ENCODE assay signal across 10 mouse cellular contexts in the genomic region with DNA sequence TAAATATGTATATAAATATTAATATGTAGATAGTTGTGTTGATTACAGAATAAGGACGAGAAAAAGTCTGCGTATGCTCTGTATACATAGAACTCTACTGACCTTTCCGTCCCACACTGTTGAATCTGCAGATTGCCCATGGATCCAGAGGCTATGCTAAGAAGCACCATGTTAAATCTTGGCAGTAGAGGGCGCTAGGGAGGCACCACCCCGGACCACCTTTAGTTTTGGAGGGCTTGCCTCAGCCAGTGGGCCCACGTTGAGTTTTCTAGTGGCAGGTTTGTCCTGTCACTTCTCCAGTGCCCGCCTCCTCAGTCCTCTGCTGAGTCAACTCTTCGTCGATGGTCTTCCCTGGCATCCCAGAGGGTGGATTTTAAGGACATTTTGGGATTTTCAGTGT. TPM values are rescaled to one million over a fixed set of nuclear protein-coding genes. Genes with fewer than 3 reads are reported as not detected.
DNase-seq lines count a peak whose midpoint lies in the region; ATAC-seq and TF ChIP-seq lines count a peak whose summit lies in the region.
"Had no signal": no experiment of that assay in that cellular context is flagged by ENCODE, and none has a peak within 500 bp of the region (broad histone marks: within the 10 kb centered on the region; RNA-seq: fewer than 3 reads in every experiment).

No protein-coding gene starts in this region.

- no peaks in the 10 kb centered on the region for H3K36me3 ChIP-seq in CH12.LX (replicated peaks in 1 of 2; ENCODE audit: control insufficient read depth in 1 of 2, insufficient read depth in 1 of 2, low read length in 1 of 2)
- no peaks in the 10 kb centered on the region for H3K36me3 ChIP-seq in embryonic facial prominence, embryonic 10.5 days (replicated peaks)

- no peak for ATAC-seq in Patski
- ATAC-seq in neutrophil, adult 5-6 weeks (ENCODE audit: extremely low read depth, insufficient number of reproducible peaks, low FRiP score, poor library complexity, severe bottlenecking) = 0 out of 2 replicates have a peak, but pooled peaks have one; percentile 30

- no peak overlapping the region for H3K4me3 ChIP-seq in layer of hippocampus, adult 2 months
- no peak overlapping the region for H3K4me3 ChIP-seq in CH12.LX (replicated peaks in 1 of 3; ENCODE audit: low read depth in 2 of 3, low read length in 2 of 3, poor library complexity in 1 of 3)
- no peak overlapping the region for H3K4me3 ChIP-seq in embryonic facial prominence, embryonic 10.5 days
- H3K4me3 ChIP-seq: megakaryocyte, embryonic 14.5 days had no signal

- TF ChIP-seq CTCF in layer of hippocampus, adult 2 months (conservative IDR thresholded peaks at IDR 0.05) = peak; percentile 68
- TF ChIP-seq CTCF in CH12.LX (conservative IDR thresholded peaks at IDR 0.05 in 1 of 2, IDR thresholded peaks at IDR 0.05 in 1 of 2; ENCODE audit: low read depth in 2 of 2, low read length in 2 of 2) (peak; percentile 65 to 68), Patski (IDR thresholded peaks at IDR 0.05) (peak; percentile 63)

- TF ChIP-seq POLR2A in CH12.LX (IDR thresholded peaks at IDR 0.05; ENCODE audit: low read depth, low read length) = no peak

- POLR2A ChIA-PET in Patski (lab: Charles Lee) = no interaction called here

- no peaks in the 10 kb centered on the region for H3K4me1 ChIP-seq in CH12.LX (ENCODE audit: control insufficient read depth in 1 of 2, insufficient read depth in 2 of 2)
- no peaks in the 10 kb centered on the region for H3K4me1 ChIP-seq in embryonic facial prominence, embryonic 10.5 days

- dilution Hi-C loops in CH12.LX (cut with MboI; ENCODE audit: extremely low pct_ligation_motif_present, extremely low pct_unique_long_range_greater_than_20kb, low sequenced_read_pairs) = no loop called here

- in situ Hi-C loops in CH12.LX (cut with MboI; ENCODE audit: low pct_ligation_motif_present, low pct_unique_long_range_greater_than_20kb, low sequenced_read_pairs) (loop anchor here (25.0 kb wide), 1 partner anchor 556 kb away; no protein-coding TSS in a partner anchor), Patski (cut with MboI; ENCODE audit: low pct_unique_long_range_greater_than_20kb) (no loop called here)

- CTCF ChIA-PET in Patski (lab: Charles Lee) = interaction anchor here (1.4 kb wide), 1 partner anchor 349 kb away, joined by 4 read pairs; no protein-coding TSS in a partner anchor

- H3K27me3 ChIP-seq in CH12.LX (replicated peaks) (no peaks in the 10 kb centered on the region), Patski (no peaks in the 10 kb centered on the region)
- H3K27me3 ChIP-seq in embryonic facial prominence, embryonic 10.5 days (replicated peaks; ENCODE audit: low read depth, poor library complexity, severe bottlenecking) = no peaks in the 10 kb centered on the region

- H3K9me3 ChIP-seq in CH12.LX (replicated peaks; ENCODE audit: low read length) = no peaks in the 10 kb centered on the region
- no peaks in the 10 kb centered on the region for H3K9me3 ChIP-seq in embryonic facial prominence, embryonic 10.5 days
- H3K9me3 ChIP-seq: megakaryocyte, embryonic 14.5 days had no signal

- no peak overlapping the region for H3K4me2 ChIP-seq in CH12.LX (ENCODE audit: insufficient read depth, low read depth, poor library complexity, severe bottlenecking)

- no peaks in the 10 kb centered on the region for H3K79me2 ChIP-seq in CH12.LX (replicated peaks; ENCODE audit: control insufficient read depth, extremely low read depth, insufficient read depth, poor library complexity, severe bottlenecking)

- no peak overlapping the region for H3K9ac ChIP-seq in CH12.LX (ENCODE audit: insufficient read depth, low read depth)

- H3K27ac ChIP-seq in layer of hippocampus, adult 2 months = no peak overlapping the region
- H3K27ac ChIP-seq in CH12.LX (ENCODE audit: insufficient read depth, low read depth) = no peak overlapping the region
- no peak overlapping the region for H3K27ac ChIP-seq in embryonic facial prominence, embryonic 10.5 days (replicated peaks)

- 65% methylated on average over 9 of the region's 9 CpGs for WGBS in embryonic facial prominence, embryonic 10.5 days

- no peak for TF ChIP-seq EP300 in CH12.LX (IDR thresholded peaks at IDR 0.05; ENCODE audit: low read length)

- peak; percentile 20 for TF ChIP-seq RAD21 in CH12.LX (IDR thresholded peaks at IDR 0.05; ENCODE audit: low read depth, low read length)

- DNase-seq in layer of hippocampus, adult 2 months (ENCODE audit: low spot score in 2 of 2) = no peak
- no peak for DNase-seq in layer of hippocampus, adult 8-10 months (ENCODE audit: low spot score in 2 of 2)
- peak; percentile 37 for DNase-seq in CH12.LX (ENCODE audit: extremely low read depth)
- DNase-seq in Patski (ENCODE audit: low read depth, low spot score) = no peak
- DNase-seq in embryonic facial prominence, embryonic 10.5 days (ENCODE audit: low spot score) = no peak
- no peak for DNase-seq in heart, adult 9 months (ENCODE audit: low spot score in 2 of 2)
- DNase-seq: cerebellum, postnatal 36 days; heart, postnatal 4 days had no signal

TF ChIP-seq in CH12.LX, 34 proteins besides CTCF, POLR2A, EP300 and RAD21:
- TF ChIP-seq JUN (IDR thresholded peaks at IDR 0.05; ENCODE audit: insufficient read depth, low read depth, low read length) = no peak
- no peak for TF ChIP-seq RCOR1 (conservative IDR thresholded peaks at IDR 0.05; ENCODE audit: low read depth, low read length)
- no peak for TF ChIP-seq TCF12 (IDR thresholded peaks at IDR 0.05; ENCODE audit: low read depth, low read length)
- TF ChIP-seq TBP (conservative IDR thresholded peaks at IDR 0.05; ENCODE audit: low read depth, low read length) = no peak
- peak; percentile 52 for TF ChIP-seq SMC3 (IDR thresholded peaks at IDR 0.05; ENCODE audit: low read depth, low read length)

RNA-seq across cellular contexts. Expression of a gene that starts 11.9 kb away (rescaled TPM):
- total RNA-seq in layer of hippocampus, adult 2 months (2021) = 10 to 100 TPM; 75.4 to 78.3 TPM
- total RNA-seq in layer of hippocampus, adult 8-10 months (2022) = 10 to 100 TPM; 70.3 to 84.4 (median 79.3) TPM
- 22.3 and 23.0 TPM in 2 replicates for total RNA-seq in CH12.LX (2012; rRNA removed)
- 25.7 and 26.5 TPM in 2 replicates for total RNA-seq in CH12.LX (2014; rRNA removed)
- polyA plus RNA-seq in CH12.LX (2012; ENCODE audit: insufficient read length, low read depth) = 19.5 and 21.2 TPM in 2 replicates
- polyA plus RNA-seq in Patski (2021) = 53.2 TPM
- 34.7 and 36.0 TPM in 2 replicates for total RNA-seq in neutrophil, adult 5-6 weeks (2017)
- 17.8 and 18.0 TPM in 2 replicates for polyA plus RNA-seq in embryonic facial prominence, embryonic 10.5 days (2016; fragmentation: Nextera tagmentation; extraction: Ambion mirVana)

RNA-seq across cellular contexts. Expression of a gene that starts 56.6 kb away (rescaled TPM):
- 1 to 10 TPM; 7.1 to 8.2 TPM for total RNA-seq in layer of hippocampus, adult 2 months (2021)
- 10 to 100 TPM in 1 of 4 experiments, 1 to 10 TPM in 3; 8.2 to 11.9 (median 8.7) TPM for total RNA-seq in layer of hippocampus, adult 8-10 months (2022)
- total RNA-seq in CH12.LX (2012; rRNA removed) (37.2 and 37.6 TPM in 2 replicates), CH12.LX (2014; rRNA removed) (50.5 and 53.8 TPM in 2 replicates)
- polyA plus RNA-seq in CH12.LX (2012; ENCODE audit: insufficient read length, low read depth) (85.7 and 88.6 TPM in 2 replicates), Patski (2021) (29.5 TPM)
- 24.6 and 25.2 TPM in 2 replicates for total RNA-seq in neutrophil, adult 5-6 weeks (2017)
- 3.5 and 4.6 TPM in 2 replicates for polyA plus RNA-seq in embryonic facial prominence, embryonic 10.5 days (2016; fragmentation: Nextera tagmentation; extraction: Ambion mirVana)
